Mouse (Mus musculus) hindbrain, embryonic 16.5 days (tissue): Measurements from ENCODE around the gene Cyb561d2. TPM values are rescaled to one million over a fixed set of nuclear protein-coding genes. Genes with fewer than 3 reads are reported as not detected.

Experiments used
- ATAC-seq: fragments of 200-750 bp; cut with Nextera tagmentation; 2 replicates; pipeline ENCODE4 v1.8.0; 2017; ENCODE audit warnings: moderate TSS enrichment, moderate library complexity
- H3K27ac ChIP-seq: fragments of 300-500 bp; sonication (generic); 2 replicates; pipeline ENCODE4 v1.5.1; 2014; ENCODE audit warnings: low read depth, mild to moderate bottlenecking, control low read depth, low read length, moderate library complexity
- H3K27me3 ChIP-seq: fragments of 300-500 bp; sonication (generic); replicated peaks from 2 replicates; pipeline ENCODE4 v1.6.1; 2014; ENCODE audit warnings: low read length; ENCODE audit not compliant: control insufficient read depth, insufficient read depth
- H3K36me3 ChIP-seq: fragments of 300-500 bp; sonication (generic); 2 replicates; pipeline ENCODE4 v1.6.1; 2014; ENCODE audit warnings: mild to moderate bottlenecking, low read length, moderate library complexity, mixed read lengths; ENCODE audit not compliant: control insufficient read depth, insufficient read depth
- H3K4me1 ChIP-seq: fragments of 300-500 bp; sonication (generic); 2 replicates; pipeline ENCODE4 v1.6.1; 2014; ENCODE audit warnings: low read depth, low read length; ENCODE audit not compliant: control insufficient read depth, insufficient read depth
- H3K4me2 ChIP-seq: fragments of 300-500 bp; sonication (generic); 2 replicates; pipeline ENCODE4 v1.6.1; 2014; ENCODE audit warnings: mild to moderate bottlenecking, low read length, control low read depth, moderate library complexity
- H3K4me3 ChIP-seq: fragments of 300-500 bp; sonication (generic); 2 replicates; pipeline ENCODE4 v1.5.1; 2014; ENCODE audit warnings: mild to moderate bottlenecking, low read length, control low read depth, moderate library complexity
- H3K9ac ChIP-seq: fragments of 300-500 bp; sonication (generic); 2 replicates; pipeline ENCODE4 v1.6.1; 2014; ENCODE audit warnings: low read depth, mild to moderate bottlenecking, control low read depth, low read length, moderate library complexity
- H3K9me3 ChIP-seq: fragments of 300-500 bp; sonication (generic); 2 replicates; pipeline ENCODE4 v1.6.1; 2014; ENCODE audit warnings: mild to moderate bottlenecking, low read length, moderate library complexity; ENCODE audit not compliant: control insufficient read depth
- WGBS: fragments of 180-500 bp; shearing (Covaris S2); extraction: QIAGEN DNeasy Blood & Tissue Kit; methylation state at CpG from one replicate; pipeline ENCODE4 v1.1.7; 2014; 5-methylcytosine and 5-hydroxymethylcytosine counted together
- polyA plus RNA-seq: library from polyadenylated mRNA; unstranded; fragments of >200 nt; fragmentation: Nextera tagmentation; extraction: Ambion mirVana; gene quantifications from 2 replicates; pipeline ENCODE4 v1.2.1, GENCODE M21; 2015

The Cyb561d2 gene
- polyA plus RNA-seq, 1 experiment from 2014 or later = 59.0 TPM

DNA sequence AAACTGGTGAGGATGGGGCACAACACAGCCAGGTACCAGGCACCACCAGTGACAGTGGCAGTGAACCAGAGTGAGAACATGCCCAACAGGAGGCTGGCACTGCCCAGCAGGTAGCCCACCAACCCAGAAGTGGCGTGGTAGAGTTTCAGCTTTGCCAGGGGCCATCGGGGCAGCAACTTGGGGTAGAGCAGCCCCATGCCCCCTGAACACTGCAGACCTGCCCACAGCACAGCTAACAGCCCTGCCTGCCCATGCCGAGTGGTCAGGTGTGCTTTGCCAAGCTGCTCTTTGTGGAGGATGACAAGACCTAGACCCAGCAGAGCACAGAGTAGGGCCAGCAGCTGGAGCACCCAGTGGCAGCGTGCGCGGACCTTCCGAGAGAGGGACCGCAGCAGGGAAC, 2.1 kb downstream of the Cyb561d2 start:
- H3K27ac ChIP-seq = no peak overlapping the region
- peaks cover 25% of the 10 kb centered on the region for H3K36me3 ChIP-seq
- ATAC-seq = no peak
- no peak overlapping the region for H3K4me2 ChIP-seq
- 96% methylated on average over 8 of the region's 8 CpGs for WGBS
- H3K9me3 ChIP-seq = no peaks in the 10 kb centered on the region
- no peak overlapping the region for H3K9ac ChIP-seq
- no peak overlapping the region for H3K4me3 ChIP-seq
- H3K4me1 ChIP-seq = peaks cover 46% of the 10 kb centered on the region
- no peaks in the 10 kb centered on the region for H3K27me3 ChIP-seq

GRCm38 (mm10) chr9:107538711-107539110, 3.3 kb downstream of the Cyb561d2 start:
- Histone ChIP-seq H3K27ac (no peak overlapping the region), H3K4me2 (no peak overlapping the region), H3K36me3 (peaks cover 17% of the 10 kb centered on the region), H3K4me3 (no peak overlapping the region), H3K4me1 (peaks cover 47% of the 10 kb centered on the region), H3K9me3 (no peaks in the 10 kb centered on the region), H3K9ac (no peak overlapping the region), H3K27me3 (no peaks in the 10 kb centered on the region)
- no peak for ATAC-seq
- 95% methylated on average over 3 of the region's 3 CpGs for WGBS

DNA sequence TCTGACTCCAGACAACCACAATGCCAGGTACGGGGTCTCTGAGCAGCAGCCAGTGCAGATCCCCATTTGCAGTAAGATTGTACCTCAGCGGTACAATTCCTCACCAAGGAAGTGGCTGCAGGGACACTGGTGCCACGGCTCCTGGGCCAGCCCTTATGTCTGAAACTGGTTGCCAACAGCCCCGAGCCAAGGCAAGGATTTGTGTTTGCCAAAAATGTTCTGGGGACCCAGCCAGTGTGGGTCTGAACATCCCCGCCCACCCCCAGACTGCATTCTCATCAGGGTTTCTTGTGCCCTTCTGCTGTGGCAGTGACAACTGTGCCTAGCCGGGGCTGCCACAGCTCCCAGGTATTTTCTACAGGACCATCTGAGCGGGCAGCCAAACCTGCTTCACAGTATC, 3.8 kb downstream of the Cyb561d2 start:
- no peak overlapping the region for H3K27ac ChIP-seq
- peaks cover 47% of the 10 kb centered on the region for H3K4me1 ChIP-seq
- H3K4me2 ChIP-seq = no peak overlapping the region
- H3K9ac ChIP-seq = no peak overlapping the region
- 87% methylated on average over 7 of the region's 7 CpGs for WGBS
- H3K36me3 ChIP-seq = peaks cover 17% of the 10 kb centered on the region
- H3K27me3 ChIP-seq = no peaks in the 10 kb centered on the region
- H3K4me3 ChIP-seq = no peak overlapping the region
- no peak for ATAC-seq
- no peaks in the 10 kb centered on the region for H3K9me3 ChIP-seq

DNA sequence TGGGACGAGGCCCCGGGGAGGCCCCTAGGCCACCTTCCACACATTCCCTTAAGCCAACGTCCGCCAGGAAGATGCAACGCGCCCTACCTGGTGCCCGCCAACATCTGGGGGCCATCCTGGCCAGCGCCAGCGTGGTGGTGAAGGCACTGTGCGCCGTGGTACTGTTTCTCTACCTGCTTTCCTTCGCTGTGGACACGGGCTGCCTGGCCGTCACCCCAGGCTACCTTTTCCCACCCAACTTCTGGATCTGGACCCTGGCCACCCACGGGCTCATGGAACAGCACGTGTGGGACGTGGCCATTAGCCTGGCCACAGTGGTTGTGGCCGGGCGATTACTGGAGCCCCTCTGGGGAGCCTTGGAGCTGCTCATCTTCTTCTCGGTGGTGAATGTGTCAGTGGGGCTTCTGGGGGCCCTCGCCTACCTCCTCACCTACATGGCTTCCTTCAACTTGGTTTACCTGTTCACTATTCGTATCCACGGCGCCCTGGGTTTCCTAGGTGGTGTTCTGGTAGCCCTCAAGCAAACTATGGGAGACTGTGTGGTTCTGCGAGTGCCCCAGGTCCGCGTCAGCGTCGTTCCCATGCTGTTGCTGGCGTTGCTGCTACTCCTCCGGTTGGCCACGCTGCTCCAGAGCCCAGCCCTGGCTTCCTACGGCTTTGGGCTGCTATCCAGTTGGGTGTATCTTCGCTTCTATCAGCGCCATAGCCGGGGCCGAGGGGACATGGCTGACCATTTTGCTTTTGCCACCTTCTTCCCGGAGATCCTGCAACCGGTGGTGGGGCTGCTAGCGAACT, 7.4 kb downstream of the Cyb561d2 start:
- H3K27me3 ChIP-seq = no peaks in the 10 kb centered on the region
- H3K4me1 ChIP-seq = peaks cover 28% of the 10 kb centered on the region
- no peak for ATAC-seq
- H3K27ac ChIP-seq = peak overlapping the region; percentile 68; the same call in 1 of the 2 replicates
- H3K4me2 ChIP-seq = peak overlapping the region; percentile 99
- H3K9ac ChIP-seq = peak overlapping the region; percentile 90
- H3K4me3 ChIP-seq = peak overlapping the region; percentile 94
- under 1% methylated on average over 40 of the region's 40 CpGs for WGBS
- no peaks in the 10 kb centered on the region for H3K9me3 ChIP-seq
- peaks cover 12% of the 10 kb centered on the region for H3K36me3 ChIP-seq

- H3K36me3 ChIP-seq = peaks cover 6% of the 10 kb centered on the region
- H3K4me2 ChIP-seq = peak within 1 kb of the TSS; percentile 99
- H3K9me3 ChIP-seq = no peaks in the 10 kb centered on the region
- H3K4me3 ChIP-seq = peak within 1 kb of the TSS; percentile 94
- under 1% methylated on average over 48 of the region's 48 CpGs for WGBS
- ATAC-seq = peak; percentile 99
- peaks cover 28% of the 10 kb centered on the region for H3K4me1 ChIP-seq
- no peaks in the 10 kb centered on the region for H3K27me3 ChIP-seq
- peak within 1 kb of the TSS; percentile 90 for H3K9ac ChIP-seq
- peak within 1 kb of the TSS; percentile 68; the same call in 1 of the 2 replicates for H3K27ac ChIP-seq
Observed at GRCm38 (mm10) chr9:107533791-107534407, 8.1 kb downstream of the Cyb561d2 start, which contains the start of gene Tmem115. TSS of gene Tmem115 (plus strand) at chr9:107533945.

DNA sequence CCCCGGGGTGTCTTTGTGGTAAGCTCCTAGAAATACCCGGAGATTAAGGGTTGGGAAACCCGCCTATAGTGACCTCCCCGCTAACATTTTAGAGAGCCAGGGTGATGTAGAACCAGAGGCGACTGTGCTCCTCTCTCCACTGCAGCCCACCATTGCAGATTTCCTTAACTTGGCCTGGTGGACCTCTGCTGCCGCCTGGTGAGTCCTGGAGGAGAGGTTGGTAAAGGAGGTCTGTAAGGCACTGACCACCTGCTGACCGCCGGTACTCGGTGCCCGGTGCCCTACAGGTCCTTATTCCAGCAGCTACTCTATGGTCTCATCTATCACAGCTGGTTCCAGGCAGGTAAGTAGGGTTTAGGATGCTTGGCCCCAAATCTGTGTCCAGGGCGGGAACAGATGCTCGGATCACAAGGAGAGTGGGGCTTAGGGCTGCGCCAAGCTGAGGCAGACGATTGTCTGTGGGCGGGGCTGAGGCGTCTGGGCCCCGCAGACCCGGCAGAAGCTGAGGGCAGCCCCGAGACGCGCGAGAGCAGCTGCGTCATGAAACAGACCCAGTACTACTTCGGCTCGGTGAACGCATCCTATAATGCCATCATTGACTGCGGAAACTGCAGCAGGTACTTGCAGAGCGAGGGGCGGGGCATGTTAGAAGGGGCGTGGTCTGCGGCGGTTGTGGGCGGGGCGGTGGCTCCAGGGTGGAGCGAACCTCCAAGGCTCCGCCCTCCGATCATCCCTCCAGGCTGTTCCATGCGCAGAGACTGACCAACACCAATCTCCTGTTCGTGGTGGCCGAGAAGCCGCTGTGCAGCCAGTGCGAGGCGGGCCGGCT, 15.6 kb downstream of the Cyb561d2 start:
- ATAC-seq = peak; percentile 67
- WGBS = 6% methylated on average over 42 of the region's 44 CpGs
- Histone ChIP-seq H3K9me3 (no peaks in the 10 kb centered on the region), H3K4me1 (peaks cover 6% of the 10 kb centered on the region), H3K27ac (no peak overlapping the region), H3K27me3 (peaks cover 13% of the 10 kb centered on the region), H3K36me3 (no peaks in the 10 kb centered on the region), H3K9ac (peak overlapping the region; percentile 27), H3K4me2 (peak overlapping the region; percentile 49), H3K4me3 (peak overlapping the region; percentile 29)

DNA sequence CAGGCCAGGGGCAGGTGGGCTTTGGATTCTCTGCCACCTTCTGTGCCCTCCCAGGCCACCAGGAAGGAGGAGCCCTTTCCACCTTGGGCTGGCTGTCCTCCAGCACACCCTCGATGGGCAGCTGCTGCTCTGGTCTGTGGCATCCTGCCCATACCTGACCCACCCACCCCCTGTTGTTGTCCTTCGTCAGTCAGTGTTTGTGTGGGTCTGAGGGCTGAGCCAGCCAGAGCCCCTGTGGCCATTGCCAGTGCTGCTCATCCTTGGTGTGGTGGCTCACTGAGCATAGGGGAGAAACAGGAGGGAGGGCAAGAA, 19.6 kb downstream of the Cyb561d2 start:
- Histone ChIP-seq H3K4me1 (peaks cover 6% of the 10 kb centered on the region), H3K4me2 (no peak overlapping the region), H3K27me3 (peaks cover 12% of the 10 kb centered on the region), H3K9me3 (no peaks in the 10 kb centered on the region), H3K9ac (peak overlapping the region; percentile 28), H3K36me3 (no peaks in the 10 kb centered on the region), H3K4me3 (no peak overlapping the region), H3K27ac (no peak overlapping the region)
- WGBS = 25% methylated on average over 2 of the region's 2 CpGs
- no peak for ATAC-seq

- H3K9ac ChIP-seq = peak overlapping the region; percentile 28
- 28% methylated on average over 21 of the region's 25 CpGs for WGBS
- no peak overlapping the region for H3K4me3 ChIP-seq
- H3K4me1 ChIP-seq = peaks cover 6% of the 10 kb centered on the region
- no peak for ATAC-seq
- H3K9me3 ChIP-seq = no peaks in the 10 kb centered on the region
- H3K27ac ChIP-seq = no peak overlapping the region
- H3K27me3 ChIP-seq = peaks cover 10% of the 10 kb centered on the region
- H3K4me2 ChIP-seq = 0 out of 2 replicates have a peak overlapping the region, but pooled peaks have one; percentile 3
- no peaks in the 10 kb centered on the region for H3K36me3 ChIP-seq
Observed at GRCm38 (mm10) chr9:107521711-107522399, 20.1 kb downstream of the Cyb561d2 start.
